Mouse (Mus musculus) cortical plate, adult 2 months (tissue): Measurements from ENCODE around the gene Zfp963.

Experiments
- CTCF ChIP-seq: fragments of 200-500 bp; IDR thresholded peaks from 2 replicates; pipeline ENCODE4 v1.5.1; 2011; ENCODE audit warnings: mild to moderate bottlenecking, control low read depth, low read length; ENCODE audit not compliant: insufficient read depth; ENCODE audit errors: extremely low read depth
- POLR2A ChIP-seq: fragments of 200-500 bp; IDR thresholded peaks from 2 replicates; pipeline ENCODE4 v1.6.1; 2011; ENCODE audit warnings: mild to moderate bottlenecking, low read length, control low read depth; ENCODE audit not compliant: insufficient read depth; ENCODE audit errors: extremely low read depth

DNA sequence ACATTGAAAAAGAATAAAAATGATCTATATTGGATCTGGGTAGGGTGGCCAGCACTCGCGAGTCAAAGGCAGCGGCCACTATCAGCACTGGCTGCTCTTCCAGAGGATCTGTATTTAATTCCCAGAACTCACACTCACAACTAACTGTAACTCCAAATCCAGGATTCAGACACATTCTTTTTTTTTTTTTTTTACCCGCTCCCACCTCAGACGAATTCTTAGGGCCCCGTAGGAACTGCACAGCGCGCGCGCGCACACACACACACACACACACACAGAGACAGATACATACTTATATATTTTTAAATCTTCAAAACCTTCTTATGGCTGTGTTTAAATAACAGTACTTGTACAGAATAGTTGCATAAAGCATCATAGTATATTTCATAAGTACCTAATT lies 40.6 kb upstream of the Zfp963 start:
- no peak for TF ChIP-seq CTCF
- no peak for TF ChIP-seq POLR2A
